Mouse (Mus musculus) urinary bladder, postnatal 14 days (tissue): Measurements from ENCODE around the gene Ctf2.

ENCODE experiments used
- DNase-seq: peaks from one replicate; pipeline ENCODE4 v3.0.0; 2021; ENCODE audit warnings: low spot score

Ctf2 gene

GRCm38 (mm10) chr7:127759716-127760115 is 27.8 kb upstream of the Ctf2 start:
- DNase-seq: no peak

- DNase-seq: no peak
Observed at GRCm38 (mm10) chr7:127753741-127754140, 21.8 kb upstream of the Ctf2 start.

GRCm38 (mm10) chr7:127753158-127753557 is 21.2 kb upstream of the Ctf2 start:
- DNase-seq: no peak

- DNase-seq: no peak
Observed at GRCm38 (mm10) chr7:127752069-127752468, 20.1 kb upstream of the Ctf2 start.

- DNase-seq: no peak
Observed at GRCm38 (mm10) chr7:127751619-127752018, 19.7 kb upstream of the Ctf2 start.

GRCm38 (mm10) chr7:127750131-127751127 is 18.5 kb upstream of the Ctf2 start:
- DNase-seq: no peak

- no peak for DNase-seq
Observed at GRCm38 (mm10) chr7:127748235-127748560, 16.2 kb upstream of the Ctf2 start.

GRCm38 (mm10) chr7:127747559-127748234 is 15.7 kb upstream of the Ctf2 start:
- no peak for DNase-seq

- peak; percentile 20 for DNase-seq
Observed at GRCm38 (mm10) chr7:127746494-127747491, 14.8 kb upstream of the Ctf2 start.

- DNase-seq: peak; percentile 97
Observed at GRCm38 (mm10) chr7:127745652-127746493, 13.9 kb upstream of the Ctf2 start.

GRCm38 (mm10) chr7:127745251-127745651 is 13.3 kb upstream of the Ctf2 start:
- DNase-seq: peak; percentile 93

GRCm38 (mm10) chr7:127744366-127745045 is 12.5 kb upstream of the Ctf2 start, which contains the start of gene Fbxl19:
Gene Fbxl19, plus strand, starts transcription at chr7:127744543.
- DNase-seq: peak; percentile 82

GRCm38 (mm10) chr7:127730170-127730569 is 1.8 kb downstream of the Ctf2 start:
- DNase-seq: no peak

- DNase-seq: no peak
Observed at GRCm38 (mm10) chr7:127727898-127728297, 4.1 kb downstream of the Ctf2 start.

- no peak for DNase-seq
Observed at GRCm38 (mm10) chr7:127725924-127726323, 6.0 kb downstream of the Ctf2 start.

- DNase-seq: no peak
Observed at GRCm38 (mm10) chr7:127725490-127725889, 6.5 kb downstream of the Ctf2 start.

GRCm38 (mm10) chr7:127719258-127719657 is 12.7 kb downstream of the Ctf2 start:
- DNase-seq: no peak

GRCm38 (mm10) chr7:127718339-127718738 is 13.6 kb downstream of the Ctf2 start:
- no peak for DNase-seq

GRCm38 (mm10) chr7:127716992-127717391 is 15.0 kb downstream of the Ctf2 start:
- DNase-seq: peak; percentile 77

GRCm38 (mm10) chr7:127714816-127715215 is 17.1 kb downstream of the Ctf2 start:
- no peak for DNase-seq
